Mouse (Mus musculus) neural tube, embryonic 13.5 days (tissue): Measurements from ENCODE around the gene Bub1b. TPM values are rescaled to one million over a fixed set of nuclear protein-coding genes. Genes with fewer than 3 reads are reported as not detected.
"Not testable (repeated sequence)": the region's sequence is repeated elsewhere in the genome, so short reads cannot be mapped to it uniquely, and the experiment has no call there.

Source experiments
- ATAC-seq: fragments of 200-750 bp; cut with Nextera tagmentation; 2 replicates; pipeline ENCODE4 v1.8.0; 2017; ENCODE audit warnings: low read depth, mild to moderate bottlenecking, moderate TSS enrichment, moderate library complexity
- H3K27ac ChIP-seq: fragments of 300-500 bp; sonication (generic); replicated peaks from 2 replicates; pipeline ENCODE4 v1.5.1; 2015; ENCODE audit warnings: moderate library complexity, mild to moderate bottlenecking, inconsistent platforms
- H3K27me3 ChIP-seq: fragments of 300-500 bp; sonication (generic); 2 replicates; pipeline ENCODE4 v1.6.1; 2015; ENCODE audit warnings: mild to moderate bottlenecking, inconsistent platforms
- H3K36me3 ChIP-seq: fragments of 300-500 bp; sonication (generic); 2 replicates; pipeline ENCODE4 v1.6.1; 2015; ENCODE audit warnings: mild to moderate bottlenecking, inconsistent platforms
- H3K4me1 ChIP-seq: fragments of 300-500 bp; sonication (generic); replicated peaks from 2 replicates; pipeline ENCODE4 v1.6.1; 2015; ENCODE audit warnings: inconsistent platforms
- H3K4me2 ChIP-seq: fragments of 300-500 bp; sonication (generic); 2 replicates; pipeline ENCODE4 v1.6.1; 2015; ENCODE audit warnings: inconsistent platforms, mild to moderate bottlenecking, moderate library complexity
- H3K4me3 ChIP-seq: fragments of 300-500 bp; sonication (generic); 2 replicates; pipeline ENCODE4 v1.5.1; 2015; ENCODE audit warnings: mild to moderate bottlenecking, inconsistent platforms
- H3K9ac ChIP-seq: fragments of 300-500 bp; sonication (generic); 2 replicates; pipeline ENCODE4 v1.6.1; 2015; ENCODE audit warnings: moderate library complexity, mild to moderate bottlenecking, inconsistent platforms
- H3K9me3 ChIP-seq: fragments of 300-500 bp; sonication (generic); 2 replicates; pipeline ENCODE4 v1.6.1; 2016; ENCODE audit warnings: inconsistent platforms
- WGBS: fragments of 180-500 bp; shearing (Covaris S2); methylation state at CpG from one replicate; pipeline ENCODE4 v1.1.7; 2015; 5-methylcytosine and 5-hydroxymethylcytosine counted together
- polyA plus RNA-seq: library from polyadenylated mRNA; unstranded; fragments of >200 nt; fragmentation: Nextera tagmentation; extraction: Ambion mirVana; gene quantifications from 2 replicates; pipeline ENCODE4 v1.2.1, GENCODE M21; 2015

Gene Bub1b
- 14.9 and 16.7 TPM in 2 replicates for polyA plus RNA-seq

DNA sequence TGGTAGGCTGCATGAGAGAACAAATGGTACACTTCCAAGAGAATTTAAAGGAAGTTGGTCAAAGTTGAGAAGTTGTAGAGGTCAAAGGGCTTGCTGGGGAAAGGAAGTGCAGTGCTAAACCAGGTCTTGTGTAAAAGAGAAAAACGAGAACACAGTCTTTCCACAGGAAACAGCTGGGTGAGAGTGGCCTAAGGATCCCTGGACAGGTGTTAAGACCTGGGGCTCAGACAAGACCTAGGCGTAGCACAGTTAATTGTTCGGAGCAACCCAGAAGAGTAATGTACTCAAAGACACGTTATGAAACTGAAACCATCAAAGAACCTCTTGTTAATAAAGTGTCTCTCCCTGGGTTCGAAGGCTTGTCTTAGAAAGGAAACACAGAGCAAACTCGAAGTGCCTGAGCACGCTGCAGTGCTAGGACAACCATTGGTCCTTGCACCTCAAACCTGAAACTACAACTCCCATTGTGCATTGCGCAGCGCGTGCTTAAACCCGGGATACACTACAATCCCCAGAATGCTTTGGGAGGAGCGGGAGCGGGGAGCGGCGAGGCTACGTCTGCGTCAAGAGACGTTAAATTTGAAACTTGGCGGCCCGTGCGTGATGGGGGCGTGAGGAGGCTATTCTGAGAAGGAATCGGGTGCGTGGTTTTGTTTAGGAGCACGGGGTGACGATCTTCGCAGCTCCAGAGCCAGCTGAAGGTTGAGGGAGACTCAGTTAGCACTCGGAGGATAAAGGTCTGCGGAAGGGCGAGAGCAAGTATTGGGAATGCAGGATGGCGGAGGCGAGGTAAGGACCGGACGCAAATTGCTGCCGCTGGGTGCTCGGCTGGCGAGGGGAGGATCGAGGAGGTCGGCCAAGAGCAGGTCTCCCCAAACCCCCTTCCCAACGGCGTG lies at the start of gene Bub1b:
Gene Bub1b (plus strand): TSS at position 539 of the 896 bp plus-strand sequence.
- H3K4me1 ChIP-seq: peaks cover 17% of the 10 kb centered on the region
- no peaks in the 10 kb centered on the region for H3K27me3 ChIP-seq
- no peaks in the 10 kb centered on the region for H3K9me3 ChIP-seq
- 0 out of 2 replicates have a peak within 1 kb of the TSS, but pooled peaks have one; percentile 38 for H3K27ac ChIP-seq
- H3K4me3 ChIP-seq: peak within 1 kb of the TSS; percentile 53
- peak within 1 kb of the TSS; percentile 72 for H3K9ac ChIP-seq
- 5% methylated on average over 41 of the region's 41 CpGs for WGBS
- peak within 1 kb of the TSS; percentile 85 for H3K4me2 ChIP-seq
- H3K36me3 ChIP-seq: no peaks in the 10 kb centered on the region
- ATAC-seq: peak; percentile 99

DNA sequence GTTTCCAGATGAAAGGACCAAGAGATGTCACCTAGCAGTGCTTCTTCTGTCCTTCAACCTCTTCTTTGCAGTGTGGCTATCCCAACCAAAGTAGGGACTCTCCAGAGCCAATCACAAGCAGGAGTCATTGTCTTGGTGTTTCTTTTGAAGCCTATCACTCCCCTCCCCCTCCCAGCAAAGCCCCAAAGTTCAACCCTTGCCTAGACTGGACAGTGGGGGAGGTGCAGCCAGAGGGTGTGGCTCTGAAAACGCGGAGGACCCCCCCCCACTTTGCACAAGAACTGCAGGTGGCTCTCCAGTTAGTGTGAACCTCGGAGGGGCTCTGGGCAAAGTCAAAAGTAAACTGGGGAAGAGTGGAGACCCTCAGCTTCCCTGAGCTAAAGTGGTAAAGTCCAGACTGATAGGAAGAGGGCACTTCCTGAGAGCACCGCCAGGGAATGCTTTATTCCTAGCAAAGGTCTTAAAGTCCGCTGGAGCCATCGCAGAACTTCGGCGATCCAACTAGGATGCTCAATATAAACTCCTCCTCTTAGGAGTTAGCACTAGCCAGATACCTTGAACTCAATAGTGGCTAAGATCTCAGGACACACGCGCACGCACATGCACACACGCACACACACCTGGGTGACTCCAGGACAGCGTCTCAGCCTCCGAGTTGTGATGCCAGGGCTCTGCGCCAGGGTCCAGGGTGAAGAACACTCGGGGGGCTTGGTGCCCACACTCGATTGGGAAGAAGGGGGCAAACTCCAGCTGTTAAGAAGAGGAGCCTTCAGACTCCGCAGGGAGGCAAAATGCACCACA lies 49.4 kb upstream of the Bub1b start:
- 0 out of 2 replicates have a peak, but pooled peaks cover 4% of the 10 kb centered on the region for H3K9me3 ChIP-seq
- H3K36me3 ChIP-seq: no peaks in the 10 kb centered on the region
- H3K27me3 ChIP-seq: peaks cover 9% of the 10 kb centered on the region
- ATAC-seq: peak; percentile 2; the same call in 1 of the 2 replicates
- WGBS: under 1% methylated on average over 18 of the region's 18 CpGs
- H3K4me1 ChIP-seq: peaks cover 61% of the 10 kb centered on the region
- H3K9ac ChIP-seq: peak overlapping the region; percentile 88
- peak overlapping the region; percentile 79 for H3K4me3 ChIP-seq
- H3K4me2 ChIP-seq: peak overlapping the region; percentile 88
- 0 out of 2 replicates have a peak overlapping the region, but pooled peaks have one; percentile 14 for H3K27ac ChIP-seq

DNA sequence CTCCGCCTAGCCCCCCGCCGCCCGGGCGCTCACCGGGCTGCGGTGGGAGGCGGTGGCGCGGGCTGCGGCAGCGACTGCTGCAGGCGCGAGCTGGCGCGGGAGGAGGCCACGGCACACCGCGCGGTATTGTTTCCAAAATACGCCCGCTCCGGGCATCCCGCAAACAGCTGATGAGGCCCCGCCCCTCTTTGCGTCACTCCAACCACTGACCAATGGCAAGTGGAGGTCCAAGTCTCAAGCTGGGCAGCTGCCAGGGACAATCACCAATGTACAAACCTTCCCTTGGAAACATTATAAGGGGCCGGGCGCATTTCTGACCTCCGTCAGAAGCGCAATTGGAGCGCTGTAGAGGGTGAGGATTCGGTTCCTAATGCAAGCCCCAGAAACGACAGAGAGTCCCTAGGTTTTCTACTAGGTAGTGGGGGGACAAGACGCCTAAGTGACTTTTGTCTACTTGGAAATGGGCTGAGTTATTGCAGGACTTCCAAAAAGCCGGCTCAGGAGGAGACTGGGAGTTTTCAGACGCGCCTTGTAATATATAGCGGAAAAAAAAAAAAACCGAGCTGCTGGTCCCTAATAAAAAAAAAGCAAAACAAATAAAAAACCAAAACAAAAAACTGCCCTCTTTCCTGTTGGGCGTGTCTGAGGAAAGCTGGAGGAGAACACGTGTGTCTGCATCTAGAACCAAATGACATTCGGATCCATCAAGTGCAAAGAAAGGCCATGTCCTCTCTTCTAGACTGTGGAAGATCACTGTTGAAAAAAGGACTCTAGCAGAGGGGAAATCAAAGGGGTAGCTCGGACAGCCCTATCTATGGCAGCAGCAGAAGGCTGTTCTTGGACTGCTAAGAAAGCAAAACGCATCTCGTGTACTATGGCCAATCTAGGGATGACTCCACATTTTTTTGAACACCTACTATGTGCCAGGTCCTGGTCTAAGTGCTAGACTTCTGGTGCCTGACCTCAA lies 48.2 kb upstream of the Bub1b start, which contains the start of gene Bmf:
Gene Bmf (minus strand): TSS at position 181 of the 967 bp plus-strand sequence.
- 0 out of 2 replicates have a peak, but pooled peaks cover 4% of the 10 kb centered on the region for H3K9me3 ChIP-seq
- ATAC-seq: peak; percentile 89
- H3K4me3 ChIP-seq: peak within 1 kb of the TSS; percentile 79
- H3K27ac ChIP-seq: peak within 1 kb of the TSS; percentile 73
- H3K9ac ChIP-seq: peak within 1 kb of the TSS; percentile 88
- peaks cover 9% of the 10 kb centered on the region for H3K27me3 ChIP-seq
- peaks cover 50% of the 10 kb centered on the region for H3K4me1 ChIP-seq
- WGBS: 1% methylated on average over 43 of the region's 45 CpGs
- peak within 1 kb of the TSS; percentile 88 for H3K4me2 ChIP-seq
- H3K36me3 ChIP-seq: no peaks in the 10 kb centered on the region

DNA sequence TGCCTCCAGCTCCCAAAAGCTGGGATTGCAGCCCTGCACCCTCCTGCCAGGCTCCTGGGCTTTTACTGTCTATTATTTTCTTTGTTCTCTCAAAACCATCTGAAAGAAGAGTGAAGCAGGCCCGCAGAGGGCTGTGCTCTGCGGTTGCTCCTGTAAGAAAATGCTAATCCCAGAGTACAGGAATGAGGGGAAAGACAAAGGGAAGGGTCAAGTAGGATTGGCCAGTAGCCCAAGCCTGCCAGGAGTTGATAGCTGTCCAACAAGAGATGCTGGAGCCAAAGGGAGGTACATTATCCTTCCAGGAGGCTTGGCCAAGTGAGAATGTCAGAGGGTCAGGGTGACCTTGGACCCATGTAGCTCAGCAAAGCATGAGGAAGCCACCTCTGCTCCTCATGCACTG lies 46.4 kb upstream of the Bub1b start:
- no peak overlapping the region for H3K4me2 ChIP-seq
- no peak for ATAC-seq
- H3K4me1 ChIP-seq: peaks cover 31% of the 10 kb centered on the region
- H3K27ac ChIP-seq: no peak overlapping the region
- H3K27me3 ChIP-seq: peaks cover 9% of the 10 kb centered on the region
- 41% methylated on average over 2 of the region's 2 CpGs for WGBS
- H3K4me3 ChIP-seq: no peak overlapping the region
- no peaks in the 10 kb centered on the region for H3K36me3 ChIP-seq
- H3K9ac ChIP-seq: no peak overlapping the region
- H3K9me3 ChIP-seq: 0 out of 2 replicates have a peak, but pooled peaks cover 4% of the 10 kb centered on the region

DNA sequence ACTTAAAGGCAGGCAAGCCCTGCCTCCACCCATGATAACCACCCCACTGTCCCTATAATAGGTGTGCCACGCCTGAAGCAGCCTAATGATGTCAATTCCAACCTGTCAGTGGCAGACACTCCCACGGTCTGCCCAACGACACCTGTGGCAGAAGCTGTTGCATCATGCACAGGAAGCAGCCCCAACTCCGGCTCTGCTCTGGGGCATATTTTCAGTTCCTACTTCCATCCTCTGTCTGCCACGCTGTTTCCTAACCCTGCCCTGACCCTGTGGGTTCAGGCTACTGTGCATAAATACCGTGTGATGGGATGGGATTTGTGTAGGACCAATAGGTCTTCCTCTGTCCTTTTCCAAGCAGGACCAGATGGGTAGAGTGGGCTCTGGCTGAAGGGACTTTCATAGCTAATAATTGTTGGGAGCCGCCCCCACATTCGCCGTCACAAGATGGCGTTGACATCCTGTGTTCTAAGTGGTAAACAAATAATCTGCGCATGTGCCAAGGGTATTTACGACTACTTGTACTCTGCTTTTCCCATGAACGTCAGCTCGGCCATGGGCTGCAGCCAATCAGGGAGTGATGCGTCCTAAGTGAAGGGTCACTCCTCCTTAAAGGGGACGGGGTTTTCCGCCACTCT lies 43.5 kb upstream of the Bub1b start:
- peak overlapping the region; percentile 56 for H3K4me2 ChIP-seq
- H3K4me1 ChIP-seq, H3K27me3 ChIP-seq, H3K36me3 ChIP-seq, H3K9me3 ChIP-seq: not testable (repeated sequence)
- peak overlapping the region; percentile 38 for H3K4me3 ChIP-seq
- peak overlapping the region; percentile 59; the same call in 1 of the 2 replicates for H3K27ac ChIP-seq
- WGBS: 73% methylated on average over 15 of the region's 17 CpGs
- ATAC-seq: peak; percentile 63
- peak overlapping the region; percentile 63 for H3K9ac ChIP-seq

DNA sequence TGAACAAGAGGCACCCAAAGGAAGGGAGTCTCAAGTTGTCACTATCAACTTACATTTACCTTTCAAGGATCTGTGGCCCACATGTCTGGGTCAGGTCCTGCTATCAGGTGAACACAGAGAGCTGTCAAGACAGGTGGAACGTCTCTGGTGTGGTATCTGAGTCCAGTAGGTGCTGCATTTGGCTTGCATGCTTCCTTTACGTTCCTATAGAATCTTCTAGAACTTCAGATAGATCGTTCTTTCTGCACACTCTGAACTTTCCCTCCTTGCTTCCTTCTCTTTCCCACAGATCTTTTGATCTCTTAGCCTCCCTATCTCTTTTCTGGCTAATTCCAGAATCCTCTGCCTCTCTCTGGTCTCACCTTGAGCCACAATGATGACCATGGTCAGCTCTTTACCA lies 39.6 kb upstream of the Bub1b start:
- WGBS: 90% methylated on average over 3 of the region's 3 CpGs
- no peaks in the 10 kb centered on the region for H3K27me3 ChIP-seq
- H3K9me3 ChIP-seq: no peaks in the 10 kb centered on the region
- H3K36me3 ChIP-seq: no peaks in the 10 kb centered on the region
- H3K27ac ChIP-seq: no peak overlapping the region
- no peaks in the 10 kb centered on the region; the same call in 1 of the 2 replicates for H3K4me1 ChIP-seq
- H3K4me2 ChIP-seq: no peak overlapping the region
- no peak for ATAC-seq
- no peak overlapping the region for H3K4me3 ChIP-seq
- no peak overlapping the region for H3K9ac ChIP-seq

DNA sequence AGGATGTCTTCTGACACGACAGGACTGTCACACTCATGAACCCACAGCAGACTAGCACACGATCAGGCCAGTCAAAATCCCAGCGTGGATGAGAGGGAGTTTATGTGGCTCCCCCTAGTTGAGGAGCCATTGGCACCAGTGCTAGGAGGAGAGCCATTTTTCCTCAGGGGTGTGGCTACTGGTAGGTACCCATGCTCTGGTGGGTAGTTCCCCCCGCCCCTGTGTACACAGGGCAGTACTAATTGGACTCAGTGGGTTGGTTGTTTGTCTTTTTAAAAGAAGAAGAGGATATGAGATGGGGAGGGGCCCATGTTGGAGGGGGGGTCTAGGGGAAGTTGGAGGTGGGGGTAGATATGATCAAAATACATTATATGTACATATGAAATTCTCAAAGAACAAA lies 36.0 kb upstream of the Bub1b start:
- no peak overlapping the region for H3K9ac ChIP-seq
- WGBS: 84% methylated on average over 4 of the region's 4 CpGs
- no peak for ATAC-seq
- H3K4me2 ChIP-seq: no peak overlapping the region
- no peak overlapping the region for H3K27ac ChIP-seq
- no peaks in the 10 kb centered on the region for H3K9me3 ChIP-seq
- H3K4me1 ChIP-seq: no peaks in the 10 kb centered on the region
- H3K27me3 ChIP-seq: no peaks in the 10 kb centered on the region
- no peak overlapping the region for H3K4me3 ChIP-seq
- H3K36me3 ChIP-seq: no peaks in the 10 kb centered on the region

DNA sequence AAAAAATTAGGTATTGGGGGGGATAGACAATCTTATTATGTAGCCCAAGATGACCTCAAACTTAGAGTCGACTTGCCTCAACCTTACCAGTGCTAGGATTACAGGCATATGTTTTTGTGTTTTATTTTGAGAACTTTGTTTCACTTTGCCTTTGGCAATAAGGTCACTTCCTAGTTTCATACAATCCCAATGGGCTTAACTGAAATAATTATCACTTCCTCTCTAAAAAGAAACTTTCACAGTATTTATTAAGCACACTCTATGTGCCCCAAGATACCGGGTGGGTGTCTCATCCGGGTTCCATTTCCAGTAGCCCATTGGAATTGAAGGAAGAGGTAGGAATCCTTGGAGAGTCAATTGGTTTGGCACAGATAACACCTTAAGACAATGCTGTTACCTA lies 35.6 kb upstream of the Bub1b start:
- Histone ChIP-seq H3K4me3 (no peak overlapping the region), H3K27me3 (no peaks in the 10 kb centered on the region), H3K9ac (no peak overlapping the region), H3K9me3 (no peaks in the 10 kb centered on the region), H3K27ac (no peak overlapping the region), H3K36me3 (no peaks in the 10 kb centered on the region), H3K4me2 (no peak overlapping the region), H3K4me1 (no peaks in the 10 kb centered on the region)
- ATAC-seq: no peak
- 94% methylated on average over 3 of the region's 3 CpGs for WGBS

DNA sequence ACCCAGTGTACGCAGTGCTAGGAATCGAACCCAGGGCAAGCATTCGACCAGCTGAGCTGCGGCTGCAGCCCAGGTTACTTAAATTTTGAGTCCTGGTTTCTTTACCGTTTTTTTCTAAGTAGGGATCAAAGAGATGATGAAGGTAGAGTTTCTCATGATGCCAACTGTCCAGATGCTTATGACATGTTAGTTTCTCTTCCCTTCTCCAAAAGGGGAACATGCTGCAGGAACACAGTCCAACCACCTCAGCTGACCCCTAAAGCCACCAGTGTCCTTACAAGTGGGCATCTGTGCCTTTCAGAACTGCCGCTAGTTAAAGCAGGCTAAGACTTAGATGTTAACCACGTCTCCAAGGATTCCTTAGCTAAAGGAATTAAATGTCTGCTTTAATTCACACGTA lies 30.8 kb upstream of the Bub1b start:
- Histone ChIP-seq H3K9me3 (no peaks in the 10 kb centered on the region), H3K27me3 (no peaks in the 10 kb centered on the region), H3K9ac (no peak overlapping the region), H3K4me3 (no peak overlapping the region), H3K36me3 (no peaks in the 10 kb centered on the region), H3K4me1 (no peaks in the 10 kb centered on the region), H3K4me2 (no peak overlapping the region), H3K27ac (no peak overlapping the region)
- 88% methylated on average over 8 of the region's 8 CpGs for WGBS
- no peak for ATAC-seq

DNA sequence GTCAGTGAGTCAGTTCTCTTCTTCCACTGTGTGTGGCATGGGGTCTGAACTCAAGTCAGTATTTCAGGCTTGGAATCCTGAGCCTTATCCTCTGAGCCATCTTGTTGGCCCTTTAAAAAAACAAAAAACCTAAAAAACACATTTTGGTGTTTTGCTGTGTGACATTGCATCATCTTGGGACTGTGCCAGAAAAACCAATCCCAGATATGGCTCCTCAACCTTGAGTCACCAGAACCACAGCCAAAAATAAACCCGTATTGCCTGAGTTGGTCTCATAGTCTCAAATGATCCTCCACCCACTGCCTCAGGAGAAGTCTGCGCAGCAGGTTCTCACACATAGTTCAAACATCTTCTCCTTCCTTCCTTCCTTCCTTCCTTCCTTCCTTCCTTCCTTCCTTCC lies 27.1 kb upstream of the Bub1b start:
- no peaks in the 10 kb centered on the region for H3K4me1 ChIP-seq
- no peak for ATAC-seq
- 94% methylated on average over 2 of the region's 2 CpGs for WGBS
- no peak overlapping the region for H3K4me2 ChIP-seq
- H3K27me3 ChIP-seq: no peaks in the 10 kb centered on the region
- H3K27ac ChIP-seq: no peak overlapping the region
- no peaks in the 10 kb centered on the region for H3K36me3 ChIP-seq
- no peak overlapping the region for H3K9ac ChIP-seq
- no peak overlapping the region for H3K4me3 ChIP-seq
- no peaks in the 10 kb centered on the region for H3K9me3 ChIP-seq
